Mouse (Mus musculus): ENCODE data around the gene Arhgap35.

Gene Arhgap35

GRCm38 (mm10) chr7:16471549-16471948 lies 143.2 kb downstream of the Arhgap35 start:
- DNase-seq (ENCODE audit: extremely low spot score, low spot score): no peak

DNA sequence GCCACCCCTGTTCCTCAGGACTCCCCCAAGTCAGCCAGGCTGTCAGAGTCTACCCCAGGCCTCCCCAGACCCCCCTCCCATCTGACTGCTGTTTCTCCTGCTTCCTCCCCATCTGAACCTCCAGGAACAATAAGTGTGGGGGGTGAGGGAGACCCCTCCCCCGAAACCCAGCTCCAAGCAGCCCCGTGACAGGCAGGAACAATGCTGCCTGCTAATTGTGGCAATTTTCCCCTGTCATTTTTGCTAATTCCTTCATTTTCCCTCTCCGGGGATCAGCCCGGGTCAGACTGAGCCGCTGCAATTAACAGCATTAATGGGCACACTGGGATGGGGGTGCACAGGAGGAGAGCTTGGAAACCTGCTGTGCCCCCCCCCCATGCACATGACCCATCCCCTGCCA lies 146.7 kb downstream of the Arhgap35 start:
- no peak for DNase-seq (ENCODE audit: extremely low spot score, low spot score)

DNA sequence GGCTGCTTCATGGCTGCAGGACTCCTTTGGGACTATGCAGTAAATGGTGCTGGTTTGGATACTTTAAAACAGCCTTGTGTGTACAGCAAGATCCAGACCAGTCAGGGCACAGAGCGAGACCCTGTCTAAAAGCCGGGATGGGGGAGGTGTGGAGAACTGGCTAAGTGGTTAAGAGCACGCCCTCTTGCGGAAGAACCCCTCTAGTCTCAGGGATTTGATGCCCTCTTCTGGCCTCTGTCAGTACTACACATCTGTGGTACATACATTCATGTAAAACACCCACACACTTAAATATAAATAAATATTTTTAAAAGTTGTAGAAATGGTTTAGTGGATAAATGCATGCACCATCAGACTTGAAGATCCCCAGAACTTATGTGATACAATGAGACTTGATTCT lies 148.2 kb downstream of the Arhgap35 start:
- DNase-seq (ENCODE audit: extremely low spot score, low spot score): no peak

GRCm38 (mm10) chr7:16465568-16465967 lies 149.2 kb downstream of the Arhgap35 start:
- no peak for DNase-seq (ENCODE audit: extremely low spot score, low spot score)

DNA sequence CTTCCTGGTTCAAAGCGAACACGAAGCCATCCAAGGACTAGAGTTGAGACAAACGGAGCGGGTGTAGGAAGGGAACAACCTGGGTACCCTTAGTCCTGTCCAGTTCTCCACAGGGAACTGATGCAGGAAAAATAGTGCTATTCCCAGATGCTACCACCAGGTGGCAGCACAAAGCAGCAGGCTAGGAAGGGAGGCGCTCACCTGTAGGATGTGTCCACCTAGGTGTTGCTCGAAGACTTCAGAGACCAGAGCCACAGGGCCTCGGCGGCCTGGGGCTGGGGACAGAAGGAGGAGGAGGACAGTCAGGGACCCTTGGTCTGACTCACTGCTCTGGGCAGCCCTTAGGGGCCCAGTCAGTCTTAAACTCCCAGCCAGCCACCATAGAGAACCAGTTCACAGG lies 149.6 kb downstream of the Arhgap35 start:
- DNase-seq (ENCODE audit: extremely low spot score, low spot score): peak; percentile 73

DNA sequence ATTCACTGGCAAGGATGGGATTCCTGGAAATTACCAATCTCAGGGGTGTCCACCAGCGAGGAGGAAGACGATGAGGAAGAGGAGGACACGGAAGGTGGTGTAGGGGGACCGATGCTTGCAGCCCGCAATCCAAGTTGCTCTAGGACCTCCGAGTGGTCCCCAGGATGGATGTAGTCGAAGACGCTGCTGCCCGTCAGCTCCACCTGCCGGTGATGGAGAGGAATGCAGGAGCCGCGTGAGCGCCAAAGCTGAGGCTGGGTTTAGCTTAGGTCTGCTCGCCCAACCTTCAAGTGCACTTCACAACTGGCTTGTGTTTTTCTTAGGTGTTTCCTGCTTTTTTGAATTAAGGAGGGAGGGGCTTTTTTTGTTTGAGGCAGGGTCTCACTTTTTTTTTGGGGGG lies 151.6 kb downstream of the Arhgap35 start:
- DNase-seq (ENCODE audit: extremely low spot score, low spot score): peak; percentile 93

GRCm38 (mm10) chr7:16461705-16462104 lies 153.1 kb downstream of the Arhgap35 start:
- DNase-seq (ENCODE audit: extremely low spot score, low spot score): no peak

DNA sequence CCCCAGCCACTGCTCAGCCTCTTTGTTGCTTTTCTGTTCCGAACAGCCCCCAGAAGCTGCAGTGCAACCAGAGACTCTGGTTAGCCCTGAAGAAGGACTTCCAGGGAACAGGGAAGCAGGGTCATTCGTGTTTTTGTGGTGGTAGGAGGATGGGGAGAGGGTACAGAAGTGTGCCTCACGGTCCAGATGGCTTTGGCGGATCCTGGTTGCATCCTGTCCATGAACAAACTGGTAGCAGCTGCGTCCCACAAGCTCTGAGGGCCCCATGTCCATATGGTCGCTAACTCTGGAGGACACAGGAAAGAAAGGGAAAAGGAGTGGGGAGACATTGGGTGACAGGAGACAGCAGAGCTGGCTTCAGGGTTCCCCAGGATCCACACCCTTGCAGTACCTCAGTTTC lies 153.6 kb downstream of the Arhgap35 start:
- DNase-seq (ENCODE audit: extremely low spot score, low spot score): no peak

GRCm38 (mm10) chr7:16460566-16460965 lies 154.2 kb downstream of the Arhgap35 start:
- no peak for DNase-seq (ENCODE audit: extremely low spot score, low spot score)

GRCm38 (mm10) chr7:16456289-16456688 lies 158.5 kb downstream of the Arhgap35 start:
- no peak for DNase-seq (ENCODE audit: extremely low spot score, low spot score)

DNA sequence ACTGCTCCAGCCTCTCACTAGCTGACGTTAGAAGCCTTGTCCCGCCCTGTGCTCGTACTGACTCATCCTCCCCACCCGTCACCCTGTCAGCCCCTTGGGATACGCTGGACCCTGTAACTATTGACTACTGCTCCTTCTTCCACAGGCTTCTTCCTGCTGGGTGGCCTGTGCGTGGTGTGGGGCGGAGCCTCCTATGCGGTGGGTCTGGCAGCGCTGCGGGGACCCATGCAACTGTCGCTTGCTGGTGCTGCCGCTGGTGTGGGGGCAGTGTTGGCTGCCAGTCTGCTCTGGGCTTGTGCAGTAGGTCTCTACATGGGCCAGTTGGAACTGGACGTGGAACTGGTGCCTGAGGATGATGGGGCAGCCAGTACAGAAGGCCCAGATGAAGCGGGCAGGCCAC lies 159.8 kb downstream of the Arhgap35 start:
- no peak for DNase-seq (ENCODE audit: extremely low spot score, low spot score)

DNA sequence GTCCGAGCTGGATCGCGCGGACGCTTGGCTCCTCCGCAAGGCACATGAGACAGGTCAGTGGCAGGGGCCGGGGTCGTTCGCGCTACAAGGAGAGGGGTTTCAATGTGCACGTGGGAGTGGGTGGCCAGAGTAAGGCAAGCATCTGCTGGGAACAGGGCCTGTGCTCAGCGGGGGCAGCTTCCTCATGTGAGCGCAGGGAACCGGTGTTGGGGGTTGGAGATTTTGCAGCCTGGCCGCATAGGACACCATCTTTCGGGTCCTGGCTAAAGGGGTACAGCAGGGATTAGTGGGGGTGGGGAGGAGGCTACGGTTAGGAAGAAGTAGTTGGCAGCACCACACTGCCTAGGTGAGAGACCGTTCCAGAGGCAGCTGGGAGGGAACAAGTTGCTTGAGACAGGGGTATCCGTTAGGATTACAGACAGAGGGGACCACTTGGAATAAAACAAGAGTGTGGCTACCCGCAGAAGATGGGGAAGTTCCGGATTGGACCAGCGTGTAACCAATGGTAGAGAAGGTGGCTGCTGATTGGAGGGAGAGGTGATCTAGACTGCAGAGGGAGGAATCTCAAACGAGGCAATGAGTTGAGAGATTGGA lies 161.6 kb downstream of the Arhgap35 start:
- DNase-seq (ENCODE audit: extremely low spot score, low spot score): peak; percentile 77

DNA sequence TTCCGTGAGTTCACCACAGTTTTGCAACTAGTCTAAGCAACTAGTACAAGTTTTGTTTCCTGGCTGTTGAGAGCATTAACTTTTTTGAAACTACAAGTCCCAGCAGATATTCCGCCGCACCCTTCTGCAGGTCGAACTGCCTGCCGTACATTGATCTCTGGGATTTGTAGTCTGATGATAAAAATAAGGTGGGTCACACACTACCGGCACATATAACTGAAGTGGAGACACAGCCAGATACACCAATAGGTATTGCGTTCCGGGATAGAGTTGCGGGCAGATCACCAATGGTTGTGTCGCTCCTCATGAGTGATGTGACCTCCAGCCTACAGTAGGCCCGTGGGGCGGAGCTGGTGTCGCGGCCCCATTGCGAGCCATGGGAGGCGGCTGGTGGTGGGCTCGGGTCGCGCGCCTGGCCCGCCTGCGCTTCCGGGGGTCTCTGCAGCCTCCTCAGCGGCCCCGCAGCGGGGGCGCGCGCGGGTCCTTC lies 162.2 kb downstream of the Arhgap35 start, which contains the start of gene Tmem160:
Tmem160 (plus strand) TSS at position 193 of the 487 bp plus-strand sequence.
- no peak for DNase-seq (ENCODE audit: extremely low spot score, low spot score)

DNA sequence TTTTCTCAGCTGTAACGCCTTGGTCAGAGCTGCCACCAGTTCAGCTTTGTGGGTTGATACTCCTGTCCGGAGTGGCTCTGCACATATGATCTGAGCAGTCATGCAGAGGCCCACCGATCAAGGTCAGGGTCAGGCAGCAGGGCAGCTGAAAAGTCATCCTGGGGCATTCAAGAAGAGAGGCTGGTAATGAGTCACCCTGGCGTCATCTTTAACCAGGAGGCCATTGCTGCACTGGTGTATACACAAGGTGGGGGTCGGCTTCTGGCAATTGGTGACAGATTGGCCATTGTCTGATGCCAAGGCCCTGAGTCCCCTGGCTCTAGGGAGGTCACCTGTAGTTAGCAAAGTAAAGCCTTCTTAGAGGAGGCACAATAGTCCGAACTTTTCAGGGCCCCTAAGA lies 163.1 kb downstream of the Arhgap35 start:
- no peak for DNase-seq (ENCODE audit: extremely low spot score, low spot score)
